Mouse (Mus musculus): ENCODE data around the gene Pgm3. TPM values are rescaled to one million over a fixed set of nuclear protein-coding genes. Genes with fewer than 3 reads are reported as not detected.

The Pgm3 gene
- polyA plus RNA-seq, 1 experiment from 2014 or later, result 49.1 TPM

GRCm38 (mm10) chr9:86543451-86543850, 28.2 kb downstream of the Pgm3 start:
- Histone ChIP-seq H3K9ac (ENCODE audit: low read depth, low read length) (no peak overlapping the region), H3K27ac (ENCODE audit: low read length) (no peak overlapping the region), H3K36me3 (ENCODE audit: control insufficient read depth, insufficient read depth, low read length) (no peaks in the 10 kb centered on the region), H3K9me3 (ENCODE audit: control insufficient read depth, low read length) (no peaks in the 10 kb centered on the region), H3K4me1 (ENCODE audit: control insufficient read depth, insufficient read depth, low read length) (no peaks in the 10 kb centered on the region), H3K4me2 (ENCODE audit: low read depth, low read length) (no peak overlapping the region), H3K27me3 (replicated peaks; ENCODE audit: control insufficient read depth, insufficient read depth, low read length) (no peaks in the 10 kb centered on the region), H3K4me3 (ENCODE audit: low read length) (no peak overlapping the region)
- ATAC-seq, result no peak
- WGBS, result 94% methylated on average over 3 of the region's 3 CpGs

GRCm38 (mm10) chr9:86534071-86534470, 37.6 kb downstream of the Pgm3 start:
- H3K4me3 ChIP-seq (ENCODE audit: low read length), result no peak overlapping the region
- no peak overlapping the region for H3K9ac ChIP-seq (ENCODE audit: low read depth, low read length)
- H3K4me1 ChIP-seq (ENCODE audit: control insufficient read depth, insufficient read depth, low read length), result no peaks in the 10 kb centered on the region
- no peak overlapping the region for H3K4me2 ChIP-seq (ENCODE audit: low read depth, low read length)
- H3K27ac ChIP-seq (ENCODE audit: low read length), result no peak overlapping the region
- no peak for ATAC-seq
- no peaks in the 10 kb centered on the region for H3K27me3 ChIP-seq (replicated peaks; ENCODE audit: control insufficient read depth, insufficient read depth, low read length)
- 73% methylated on average over 5 of the region's 5 CpGs for WGBS
- H3K36me3 ChIP-seq (ENCODE audit: control insufficient read depth, insufficient read depth, low read length), result no peaks in the 10 kb centered on the region; the same call in 1 of the 2 replicates
- H3K9me3 ChIP-seq (ENCODE audit: control insufficient read depth, low read length), result no peaks in the 10 kb centered on the region

- Histone ChIP-seq H3K4me1 (ENCODE audit: control insufficient read depth, insufficient read depth, low read length) (no peaks in the 10 kb centered on the region), H3K36me3 (ENCODE audit: control insufficient read depth, insufficient read depth, low read length) (peaks cover 5% of the 10 kb centered on the region; the same call in 1 of the 2 replicates), H3K27ac (ENCODE audit: low read length) (no peak overlapping the region), H3K9ac (ENCODE audit: low read depth, low read length) (no peak overlapping the region), H3K4me3 (ENCODE audit: low read length) (no peak overlapping the region), H3K4me2 (ENCODE audit: low read depth, low read length) (no peak overlapping the region), H3K27me3 (replicated peaks; ENCODE audit: control insufficient read depth, insufficient read depth, low read length) (no peaks in the 10 kb centered on the region), H3K9me3 (ENCODE audit: control insufficient read depth, low read length) (no peaks in the 10 kb centered on the region)
- 47% methylated on average over 2 of the region's 2 CpGs for WGBS
- no peak for ATAC-seq
Observed at GRCm38 (mm10) chr9:86525600-86525999, 46.0 kb downstream of the Pgm3 start.

GRCm38 (mm10) chr9:86522335-86522734, 49.3 kb downstream of the Pgm3 start:
- H3K27ac ChIP-seq (ENCODE audit: low read length), result no peak overlapping the region
- no peaks in the 10 kb centered on the region for H3K4me1 ChIP-seq (ENCODE audit: control insufficient read depth, insufficient read depth, low read length)
- H3K9me3 ChIP-seq (ENCODE audit: control insufficient read depth, low read length), result no peaks in the 10 kb centered on the region
- no peak overlapping the region for H3K9ac ChIP-seq (ENCODE audit: low read depth, low read length)
- peaks cover 3% of the 10 kb centered on the region; the same call in 1 of the 2 replicates for H3K36me3 ChIP-seq (ENCODE audit: control insufficient read depth, insufficient read depth, low read length)
- no peaks in the 10 kb centered on the region for H3K27me3 ChIP-seq (replicated peaks; ENCODE audit: control insufficient read depth, insufficient read depth, low read length)
- H3K4me3 ChIP-seq (ENCODE audit: low read length), result no peak overlapping the region
- no peak for ATAC-seq
- H3K4me2 ChIP-seq (ENCODE audit: low read depth, low read length), result no peak overlapping the region

DNA sequence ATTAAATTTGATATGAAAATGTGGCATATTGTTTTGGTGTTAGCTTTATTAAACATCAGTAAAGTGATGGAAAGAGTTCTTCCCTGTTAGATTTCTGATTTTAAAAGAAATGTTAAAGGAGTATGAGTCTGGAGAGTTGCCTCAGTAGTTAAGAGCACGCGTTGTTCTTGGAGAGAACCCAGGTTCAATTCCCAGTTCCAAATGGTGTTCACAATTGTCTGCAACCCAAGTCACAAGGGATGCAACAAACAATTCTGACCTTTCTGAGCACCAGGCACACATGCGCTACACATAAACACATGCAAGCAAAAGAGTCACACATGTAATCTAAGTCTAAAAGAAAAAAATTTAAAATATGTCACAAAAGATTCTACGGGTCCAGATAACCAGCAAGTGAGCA, 56.8 kb downstream of the Pgm3 start:
- no peak for ATAC-seq
- no peak overlapping the region for H3K4me2 ChIP-seq (ENCODE audit: low read depth, low read length)
- H3K4me3 ChIP-seq (ENCODE audit: low read length), result no peak overlapping the region
- H3K9ac ChIP-seq (ENCODE audit: low read depth, low read length), result no peak overlapping the region
- 91% methylated on average over 4 of the region's 4 CpGs for WGBS
- no peaks in the 10 kb centered on the region for H3K27me3 ChIP-seq (replicated peaks; ENCODE audit: control insufficient read depth, insufficient read depth, low read length)
- no peaks in the 10 kb centered on the region for H3K4me1 ChIP-seq (ENCODE audit: control insufficient read depth, insufficient read depth, low read length)
- H3K9me3 ChIP-seq (ENCODE audit: control insufficient read depth, low read length), result no peaks in the 10 kb centered on the region
- no peak overlapping the region for H3K27ac ChIP-seq (ENCODE audit: low read length)
- peaks cover 11% of the 10 kb centered on the region for H3K36me3 ChIP-seq (ENCODE audit: control insufficient read depth, insufficient read depth, low read length)

- no peaks in the 10 kb centered on the region for H3K9me3 ChIP-seq (ENCODE audit: control insufficient read depth, low read length)
- no peak overlapping the region for H3K27ac ChIP-seq (ENCODE audit: low read length)
- H3K36me3 ChIP-seq (ENCODE audit: control insufficient read depth, insufficient read depth, low read length), result peaks cover 11% of the 10 kb centered on the region
- H3K4me2 ChIP-seq (ENCODE audit: low read depth, low read length), result no peak overlapping the region
- no peak overlapping the region for H3K9ac ChIP-seq (ENCODE audit: low read depth, low read length)
- H3K27me3 ChIP-seq (replicated peaks; ENCODE audit: control insufficient read depth, insufficient read depth, low read length), result no peaks in the 10 kb centered on the region
- H3K4me1 ChIP-seq (ENCODE audit: control insufficient read depth, insufficient read depth, low read length), result no peaks in the 10 kb centered on the region
- ATAC-seq, result peak; percentile 56; the same call in 1 of the 2 replicates
- WGBS, result 79% methylated on average over 3 of the region's 3 CpGs
- no peak overlapping the region for H3K4me3 ChIP-seq (ENCODE audit: low read length)
Observed at GRCm38 (mm10) chr9:86514390-86514789, 57.3 kb downstream of the Pgm3 start.

- Histone ChIP-seq H3K27ac (ENCODE audit: low read length) (no peak overlapping the region), H3K36me3 (ENCODE audit: control insufficient read depth, insufficient read depth, low read length) (peaks cover 11% of the 10 kb centered on the region), H3K9ac (ENCODE audit: low read depth, low read length) (no peak overlapping the region), H3K4me2 (ENCODE audit: low read depth, low read length) (no peak overlapping the region), H3K27me3 (replicated peaks; ENCODE audit: control insufficient read depth, insufficient read depth, low read length) (no peaks in the 10 kb centered on the region), H3K4me1 (ENCODE audit: control insufficient read depth, insufficient read depth, low read length) (no peaks in the 10 kb centered on the region), H3K4me3 (ENCODE audit: low read length) (no peak overlapping the region), H3K9me3 (ENCODE audit: control insufficient read depth, low read length) (no peaks in the 10 kb centered on the region)
- no peak for ATAC-seq
- WGBS, result 87% methylated on average over 5 of the region's 5 CpGs
Observed at GRCm38 (mm10) chr9:86513733-86514132, 57.9 kb downstream of the Pgm3 start.

- 85% methylated on average over 4 of the region's 4 CpGs for WGBS
- H3K27ac ChIP-seq (ENCODE audit: low read length), result no peak overlapping the region
- H3K4me2 ChIP-seq (ENCODE audit: low read depth, low read length), result no peak overlapping the region
- H3K4me3 ChIP-seq (ENCODE audit: low read length), result no peak overlapping the region
- H3K9ac ChIP-seq (ENCODE audit: low read depth, low read length), result no peak overlapping the region
- no peak for ATAC-seq
- no peaks in the 10 kb centered on the region for H3K9me3 ChIP-seq (ENCODE audit: control insufficient read depth, low read length)
- no peaks in the 10 kb centered on the region for H3K4me1 ChIP-seq (ENCODE audit: control insufficient read depth, insufficient read depth, low read length)
- H3K27me3 ChIP-seq (replicated peaks; ENCODE audit: control insufficient read depth, insufficient read depth, low read length), result no peaks in the 10 kb centered on the region
- H3K36me3 ChIP-seq (ENCODE audit: control insufficient read depth, insufficient read depth, low read length), result no peaks in the 10 kb centered on the region; the same call in 1 of the 2 replicates
Observed at GRCm38 (mm10) chr9:86507437-86507836, 64.2 kb downstream of the Pgm3 start.
